Mouse (Mus musculus) embryonic facial prominence, embryonic 11.5 days (tissue): Measurements from ENCODE around the gene Lypd6b. TPM values are rescaled to one million over a fixed set of nuclear protein-coding genes. Genes with fewer than 3 reads are reported as not detected.

ENCODE experiments used
- ATAC-seq: fragments of 200-750 bp; cut with Nextera tagmentation; replicated peaks from 2 replicates; pipeline ENCODE4 v1.8.0; 2017; ENCODE audit warnings: low read depth; ENCODE audit not compliant: insufficient number of reproducible peaks, low FRiP score, low TSS enrichment
- DNase-seq: peaks from one replicate; pipeline ENCODE4 v3.0.0-alpha.2; 2015; ENCODE audit warnings: low spot score
- H3K27ac ChIP-seq: fragments of 300-500 bp; sonication (generic); replicated peaks from 2 replicates; pipeline ENCODE4 v1.5.1; 2014; ENCODE audit warnings: mild to moderate bottlenecking, low read depth, low read length, control low read depth
- H3K27me3 ChIP-seq: fragments of 300-500 bp; sonication (generic); 2 replicates; pipeline ENCODE4 v1.6.1; 2014; ENCODE audit warnings: mild to moderate bottlenecking, low read length, moderate library complexity, mixed read lengths; ENCODE audit not compliant: control insufficient read depth, insufficient read depth
- H3K36me3 ChIP-seq: fragments of 300-500 bp; sonication (generic); replicated peaks from 2 replicates; pipeline ENCODE4 v1.6.1; 2014; ENCODE audit warnings: low read depth, mild to moderate bottlenecking, low read length, moderate library complexity, mixed read lengths; ENCODE audit not compliant: control insufficient read depth, insufficient read depth
- H3K4me1 ChIP-seq: fragments of 300-500 bp; sonication (generic); 2 replicates; pipeline ENCODE4 v1.6.1; 2014; ENCODE audit warnings: low read length, mixed read lengths; ENCODE audit not compliant: control insufficient read depth, insufficient read depth
- H3K4me2 ChIP-seq: fragments of 300-500 bp; sonication (generic); 2 replicates; pipeline ENCODE4 v1.6.1; 2014; ENCODE audit warnings: low read depth, mild to moderate bottlenecking, control low read depth, low read length, moderate library complexity
- H3K4me3 ChIP-seq: fragments of 300-500 bp; sonication (generic); 2 replicates; pipeline ENCODE4 v1.5.1; 2014; ENCODE audit warnings: low read depth, low read length, control low read depth
- H3K9ac ChIP-seq: fragments of 300-500 bp; sonication (generic); replicated peaks from 2 replicates; pipeline ENCODE4 v1.6.1; 2014; ENCODE audit warnings: mild to moderate bottlenecking, control low read depth, low read length
- H3K9me3 ChIP-seq: fragments of 300-500 bp; sonication (generic); replicated peaks from 2 replicates; pipeline ENCODE4 v1.6.1; 2016; ENCODE audit warnings: mild to moderate bottlenecking, low read length, inconsistent platforms, mixed read lengths; ENCODE audit not compliant: control insufficient read depth
- WGBS: fragments of 180-500 bp; shearing (Covaris S2); extraction: QIAGEN DNeasy Blood & Tissue Kit; methylation state at CpG from one replicate; pipeline ENCODE4 v1.1.7; 2014; 5-methylcytosine and 5-hydroxymethylcytosine counted together
- polyA plus RNA-seq: library from polyadenylated mRNA; unstranded; fragments of >200 nt; fragmentation: Nextera tagmentation; extraction: Ambion mirVana; gene quantifications from 2 replicates; pipeline ENCODE4 v1.2.1, GENCODE M21; 2014

Gene Lypd6b
- polyA plus RNA-seq, 1 experiment from 2014 or later: 4.2 TPM

GRCm38 (mm10) chr2:49797444-49798143 lies 10.1 kb downstream of the Lypd6b start:
- H3K4me1 ChIP-seq: peaks cover 2% of the 10 kb centered on the region; the same call in 1 of the 2 replicates
- H3K4me3 ChIP-seq: no peak overlapping the region
- no peaks in the 10 kb centered on the region for H3K36me3 ChIP-seq
- H3K27me3 ChIP-seq: no peaks in the 10 kb centered on the region
- no peak overlapping the region for H3K4me2 ChIP-seq
- no peak for ATAC-seq
- DNase-seq: no peak
- no peaks in the 10 kb centered on the region for H3K9me3 ChIP-seq
- H3K9ac ChIP-seq: no peak overlapping the region
- WGBS: 64% methylated on average over 14 of the region's 14 CpGs
- no peak overlapping the region for H3K27ac ChIP-seq

DNA sequence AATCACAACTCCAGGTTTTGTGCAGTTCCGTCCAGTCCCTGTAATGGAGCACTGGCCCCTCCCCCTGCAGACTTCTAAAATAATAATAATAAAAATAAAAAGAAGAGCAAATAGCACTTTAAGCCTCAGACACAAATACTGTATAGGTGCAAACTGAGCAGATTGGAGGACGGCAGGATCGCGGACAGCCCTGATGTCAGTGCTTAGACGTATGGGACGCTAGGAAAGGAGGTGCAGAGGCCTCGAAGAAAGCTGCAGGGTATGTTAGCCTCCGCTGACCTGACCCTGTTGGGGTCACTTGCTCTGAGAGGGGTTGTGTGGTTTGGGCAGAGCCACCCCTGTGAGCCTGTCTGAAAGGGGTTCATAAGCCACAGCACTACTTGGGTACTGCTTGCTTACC lies 17.0 kb downstream of the Lypd6b start:
- Histone ChIP-seq H3K4me3 (no peak overlapping the region), H3K9me3 (no peaks in the 10 kb centered on the region), H3K9ac (no peak overlapping the region), H3K4me2 (no peak overlapping the region), H3K4me1 (no peaks in the 10 kb centered on the region), H3K27ac (no peak overlapping the region), H3K36me3 (no peaks in the 10 kb centered on the region), H3K27me3 (no peaks in the 10 kb centered on the region)
- WGBS: 59% methylated on average over 8 of the region's 8 CpGs
- no peak for ATAC-seq
- DNase-seq: no peak

- Histone ChIP-seq H3K9me3 (no peaks in the 10 kb centered on the region), H3K9ac (no peak overlapping the region), H3K4me1 (no peaks in the 10 kb centered on the region), H3K4me2 (no peak overlapping the region), H3K27me3 (no peaks in the 10 kb centered on the region), H3K36me3 (no peaks in the 10 kb centered on the region), H3K27ac (no peak overlapping the region), H3K4me3 (no peak overlapping the region)
- WGBS: 65% methylated on average over 11 of the region's 11 CpGs
- ATAC-seq (no peak), DNase-seq (no peak)
Observed at GRCm38 (mm10) chr2:49805736-49806371, 18.4 kb downstream of the Lypd6b start.

- Histone ChIP-seq H3K9me3 (no peaks in the 10 kb centered on the region), H3K9ac (no peak overlapping the region), H3K27ac (no peak overlapping the region), H3K4me1 (no peaks in the 10 kb centered on the region), H3K27me3 (no peaks in the 10 kb centered on the region), H3K4me2 (no peak overlapping the region), H3K4me3 (no peak overlapping the region), H3K36me3 (no peaks in the 10 kb centered on the region)
- WGBS: 75% methylated on average over 6 of the region's 6 CpGs
- DNase-seq (no peak), ATAC-seq (no peak)
Observed at GRCm38 (mm10) chr2:49809496-49809895, 22.0 kb downstream of the Lypd6b start.

- Histone ChIP-seq H3K9me3 (no peaks in the 10 kb centered on the region), H3K27me3 (no peaks in the 10 kb centered on the region), H3K27ac (no peak overlapping the region), H3K36me3 (no peaks in the 10 kb centered on the region), H3K4me1 (no peaks in the 10 kb centered on the region), H3K4me2 (no peak overlapping the region), H3K9ac (no peak overlapping the region), H3K4me3 (no peak overlapping the region)
- WGBS: 24% methylated on average over 11 of the region's 11 CpGs
- ATAC-seq (no peak), DNase-seq (no peak)
Observed at GRCm38 (mm10) chr2:49811420-49811819, 23.9 kb downstream of the Lypd6b start.

- DNase-seq (no peak), ATAC-seq (no peak)
- H3K36me3 ChIP-seq: no peaks in the 10 kb centered on the region
- no peak overlapping the region for H3K4me3 ChIP-seq
- no peak overlapping the region for H3K27ac ChIP-seq
- H3K4me2 ChIP-seq: no peak overlapping the region
- no peaks in the 10 kb centered on the region for H3K4me1 ChIP-seq
- H3K9ac ChIP-seq: no peak overlapping the region
- H3K9me3 ChIP-seq: no peaks in the 10 kb centered on the region
- WGBS: 32% methylated on average over 4 of the region's 4 CpGs
- H3K27me3 ChIP-seq: no peaks in the 10 kb centered on the region
Observed at GRCm38 (mm10) chr2:49811871-49812363, 24.4 kb downstream of the Lypd6b start.

- Histone ChIP-seq H3K4me1 (no peaks in the 10 kb centered on the region), H3K4me2 (no peak overlapping the region), H3K4me3 (no peak overlapping the region), H3K9ac (no peak overlapping the region), H3K27me3 (no peaks in the 10 kb centered on the region), H3K9me3 (no peaks in the 10 kb centered on the region), H3K27ac (no peak overlapping the region), H3K36me3 (no peaks in the 10 kb centered on the region)
- ATAC-seq: no peak
- WGBS: 60% methylated on average over 4 of the region's 4 CpGs
- no peak for DNase-seq
Observed at GRCm38 (mm10) chr2:49813151-49813550, 25.7 kb downstream of the Lypd6b start.

- no peak overlapping the region for H3K4me2 ChIP-seq
- H3K36me3 ChIP-seq: no peaks in the 10 kb centered on the region
- no peak for DNase-seq
- H3K27me3 ChIP-seq: no peaks in the 10 kb centered on the region
- no peak overlapping the region for H3K4me3 ChIP-seq
- WGBS: 79% methylated on average over 6 of the region's 6 CpGs
- ATAC-seq: no peak
- no peaks in the 10 kb centered on the region for H3K9me3 ChIP-seq
- H3K9ac ChIP-seq: no peak overlapping the region
- no peak overlapping the region for H3K27ac ChIP-seq
- no peaks in the 10 kb centered on the region for H3K4me1 ChIP-seq
Observed at GRCm38 (mm10) chr2:49814011-49814410, 26.5 kb downstream of the Lypd6b start.
